Mouse (Mus musculus): ENCODE measurements around the gene Ercc5.
A peak's percentile ranks its signal among the peaks of the same experiment; 100 is the strongest.

Gene Ercc5

GRCm38 (mm10) chr1:44147563-44148381 is at the start of gene Ercc5:
Ercc5 (plus strand) TSS chr1:44147744.
- peak; percentile 94 for DNase-seq (ENCODE audit: inconsistent ontology term)

GRCm38 (mm10) chr1:44101448-44102225 is 45.9 kb upstream of the Ercc5 start:
- DNase-seq (ENCODE audit: inconsistent ontology term) = peak; percentile 56

- DNase-seq (ENCODE audit: inconsistent ontology term) = peak; percentile 98
Measured at GRCm38 (mm10) chr1:44102259-44102717, 45.3 kb upstream of the Ercc5 start, which contains the start of gene Tex30. Tex30 (minus strand) TSS chr1:44102441.

GRCm38 (mm10) chr1:44102939-44103338 is 44.6 kb upstream of the Ercc5 start:
- no peak for DNase-seq (ENCODE audit: inconsistent ontology term)

- no peak for DNase-seq (ENCODE audit: inconsistent ontology term)
Measured at GRCm38 (mm10) chr1:44117571-44117970, 30.0 kb upstream of the Ercc5 start.

- DNase-seq (ENCODE audit: inconsistent ontology term) = peak; percentile 95
Measured at GRCm38 (mm10) chr1:44118239-44119054, 29.1 kb upstream of the Ercc5 start, which contains the start of the genes Kdelc1 and Bivm. Kdelc1 (minus strand) TSS chr1:44118808. Bivm (plus strand) TSS chr1:44118957.

- DNase-seq (ENCODE audit: inconsistent ontology term) = peak; percentile 91
Measured at GRCm38 (mm10) chr1:44119201-44120073, 28.1 kb upstream of the Ercc5 start.

GRCm38 (mm10) chr1:44120074-44120406 is 27.5 kb upstream of the Ercc5 start:
- no peak for DNase-seq (ENCODE audit: inconsistent ontology term)

GRCm38 (mm10) chr1:44122256-44122655 is 25.3 kb upstream of the Ercc5 start:
- no peak for DNase-seq (ENCODE audit: inconsistent ontology term)

GRCm38 (mm10) chr1:44125590-44125989 is 22.0 kb upstream of the Ercc5 start:
- no peak for DNase-seq (ENCODE audit: inconsistent ontology term)

GRCm38 (mm10) chr1:44129929-44130581 is 17.5 kb upstream of the Ercc5 start:
- DNase-seq (ENCODE audit: inconsistent ontology term) = no peak

GRCm38 (mm10) chr1:44140232-44140631 is 7.3 kb upstream of the Ercc5 start:
- DNase-seq (ENCODE audit: inconsistent ontology term) = no peak

GRCm38 (mm10) chr1:44142747-44143146 is 4.8 kb upstream of the Ercc5 start:
- no peak for DNase-seq (ENCODE audit: inconsistent ontology term)

GRCm38 (mm10) chr1:44148706-44149105 is 1.2 kb downstream of the Ercc5 start:
- DNase-seq (ENCODE audit: inconsistent ontology term) = peak; percentile 11

- no peak for DNase-seq (ENCODE audit: inconsistent ontology term)
Measured at GRCm38 (mm10) chr1:44155287-44155686, 7.7 kb downstream of the Ercc5 start.

GRCm38 (mm10) chr1:44158317-44158716 is 10.8 kb downstream of the Ercc5 start:
- DNase-seq (ENCODE audit: inconsistent ontology term) = no peak

- DNase-seq (ENCODE audit: inconsistent ontology term) = no peak
Measured at GRCm38 (mm10) chr1:44161818-44162217, 14.3 kb downstream of the Ercc5 start.

GRCm38 (mm10) chr1:44162389-44162788 is 14.8 kb downstream of the Ercc5 start:
- no peak for DNase-seq (ENCODE audit: inconsistent ontology term)

- no peak for DNase-seq (ENCODE audit: inconsistent ontology term)
Measured at GRCm38 (mm10) chr1:44167859-44168383, 20.4 kb downstream of the Ercc5 start.

GRCm38 (mm10) chr1:44172656-44173055 is 25.1 kb downstream of the Ercc5 start:
- DNase-seq (ENCODE audit: inconsistent ontology term) = no peak
